ENCODE assay signal across 9 mouse cellular contexts in the genomic region with DNA sequence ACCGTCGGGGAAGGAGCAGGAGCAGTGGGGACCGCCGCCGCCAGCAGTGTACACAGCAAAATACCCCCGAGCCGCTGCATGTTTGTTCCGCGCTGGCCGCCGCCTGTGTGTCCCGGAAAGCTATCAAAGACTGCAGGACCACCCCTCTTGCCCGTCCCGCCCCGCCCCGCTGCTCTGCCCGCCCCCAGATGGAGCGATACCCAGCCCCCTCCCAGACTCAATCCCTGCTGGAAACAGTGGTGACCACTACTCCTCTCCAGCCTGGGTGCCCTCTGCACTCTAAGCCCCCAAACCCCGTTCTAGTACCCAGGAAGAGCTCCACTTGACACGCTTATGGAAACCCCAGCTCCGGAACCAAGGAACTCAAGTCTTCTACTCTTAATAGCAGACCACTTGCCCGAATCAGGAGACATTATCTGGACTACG. TPM values are rescaled to one million over a fixed set of nuclear protein-coding genes. Genes with fewer than 3 reads are reported as not detected.
DNase-seq lines count a peak whose midpoint lies in the region; ATAC-seq and TF ChIP-seq lines count a peak whose summit lies in the region.
"Had no signal": no experiment of that assay in that cellular context is flagged by ENCODE, and none has a peak within 500 bp of the region (broad histone marks: within the 10 kb centered on the region; RNA-seq: fewer than 3 reads in every experiment).

No protein-coding gene starts in this region.

- no peaks in the 10 kb centered on the region for H3K36me3 ChIP-seq in E14TG2a.4 (ENCODE audit: insufficient read depth, low read length)
- H3K36me3 ChIP-seq in forebrain, embryonic 13.5 days (ENCODE audit: poor library complexity, severe bottlenecking) = no peaks in the 10 kb centered on the region
- no peaks in the 10 kb centered on the region for H3K36me3 ChIP-seq in midbrain, embryonic 14.5 days (ENCODE audit: control insufficient read depth, insufficient read depth, low read length)
- H3K36me3 ChIP-seq in thymus, adult 2 months (ENCODE audit: control insufficient read depth, insufficient read depth, low read length) = no peaks in the 10 kb centered on the region

- peak overlapping the region; percentile 71 for H3K4me2 ChIP-seq in forebrain, embryonic 13.5 days
- H3K4me2 ChIP-seq in midbrain, embryonic 14.5 days (ENCODE audit: low read length) = peak overlapping the region; percentile 58

- 1% methylated on average over 22 of the region's 23 CpGs for WGBS in forebrain, embryonic 13.5 days
- 1% methylated on average over 23 of the region's 23 CpGs for WGBS in midbrain, embryonic 14.5 days
- WGBS in thymus, adult 2 months = 7% methylated on average over 22 of the region's 23 CpGs

- H3K9ac ChIP-seq in forebrain, embryonic 13.5 days = peak overlapping the region; percentile 66
- H3K9ac ChIP-seq in midbrain, embryonic 14.5 days (replicated peaks; ENCODE audit: low read length) = peak overlapping the region; percentile 38; the same call in 1 of the 2 replicates

- no peak for TF ChIP-seq POLR2A in thymus, adult 2 months (IDR thresholded peaks at IDR 0.05; ENCODE audit: control insufficient read depth, extremely low read depth, insufficient read depth, low read length, poor library complexity)

- H3K27ac ChIP-seq in forebrain, embryonic 13.5 days = no peak overlapping the region
- no peak overlapping the region for H3K27ac ChIP-seq in midbrain, embryonic 14.5 days (replicated peaks; ENCODE audit: low read depth, low read length)
- H3K27ac ChIP-seq in thymus, adult 2 months (ENCODE audit: control insufficient read depth, insufficient read depth, low read length) = no peak overlapping the region

- H3K27me3 ChIP-seq in E14TG2a.4 (ENCODE audit: insufficient read depth, low read length) = peaks cover 50% of the 10 kb centered on the region
- peaks cover 28% of the 10 kb centered on the region for H3K27me3 ChIP-seq in forebrain, embryonic 13.5 days
- H3K27me3 ChIP-seq in midbrain, embryonic 14.5 days (ENCODE audit: control insufficient read depth, insufficient read depth, low read length) = no peaks in the 10 kb centered on the region; the same call in 1 of the 2 replicates
- peaks cover 11% of the 10 kb centered on the region for H3K27me3 ChIP-seq in thymus, adult 2 months (ENCODE audit: control insufficient read depth, insufficient read depth, low read length)

- H3K4me1 ChIP-seq in E14TG2a.4 (replicated peaks; ENCODE audit: low read depth, low read length) = peaks cover 24% of the 10 kb centered on the region
- peaks cover 31% of the 10 kb centered on the region for H3K4me1 ChIP-seq in forebrain, embryonic 13.5 days
- peaks cover 5% of the 10 kb centered on the region; the same call in 1 of the 2 replicates for H3K4me1 ChIP-seq in midbrain, embryonic 14.5 days (ENCODE audit: control insufficient read depth, insufficient read depth, low read length)
- no peaks in the 10 kb centered on the region for H3K4me1 ChIP-seq in thymus, adult 2 months (replicated peaks; ENCODE audit: control insufficient read depth, insufficient read depth, low read length)

- peak; percentile 40 for DNase-seq in adrenal gland, postnatal 10 days
- no peak for DNase-seq in adrenal gland, postnatal 4 days (ENCODE audit: low spot score in 2 of 2)
- peak; percentile 30 to 43 for DNase-seq in kidney, postnatal 25 days
- peak; percentile 66 for DNase-seq in midbrain, embryonic 14.5 days
- DNase-seq in cerebellum, adult 18-20 months = no peak
- no peak for DNase-seq in thymus, adult 2 months

- H3K9me3 ChIP-seq in E14TG2a.4 (ENCODE audit: low read length) = no peaks in the 10 kb centered on the region
- no peaks in the 10 kb centered on the region for H3K9me3 ChIP-seq in forebrain, embryonic 13.5 days (replicated peaks)
- H3K9me3 ChIP-seq in midbrain, embryonic 14.5 days (ENCODE audit: control insufficient read depth, low read length) = no peaks in the 10 kb centered on the region

- TF ChIP-seq CTCF in E14TG2a.4 (conservative IDR thresholded peaks at IDR 0.05; ENCODE audit: low read length) = no peak
- TF ChIP-seq CTCF in thymus, adult 2 months (IDR thresholded peaks at IDR 0.05; ENCODE audit: borderline replicate concordance, control insufficient read depth, extremely low read depth, insufficient read depth, low read length, poor library complexity) = no peak

- peak; percentile 71 for ATAC-seq in forebrain, embryonic 13.5 days
- ATAC-seq in midbrain, embryonic 14.5 days (ENCODE audit: low FRiP score, low TSS enrichment) = peak; percentile 31; the same call in 1 of the 2 replicates

- peak overlapping the region; percentile 74 for H3K4me3 ChIP-seq in E14TG2a.4 (replicated peaks; ENCODE audit: low read length)
- H3K4me3 ChIP-seq in forebrain, embryonic 13.5 days = peak overlapping the region; percentile 49
- H3K4me3 ChIP-seq in midbrain, embryonic 14.5 days (replicated peaks; ENCODE audit: low read depth, low read length) = peak overlapping the region; percentile 38
- H3K4me3 ChIP-seq in thymus, adult 2 months (ENCODE audit: control insufficient read depth, insufficient read depth, low read length) = no peak overlapping the region
- H3K4me3 ChIP-seq: erythroblast, embryonic 14.5 days had no signal

RNA-seq across cellular contexts. Expression of a gene that starts 0.5 kb away (rescaled TPM):
- total RNA-seq in adrenal gland, postnatal 10 days (2021) = 10 to 100 TPM; 12.3 to 14.7 TPM
- 10 to 100 TPM; 17.3 to 17.7 TPM for total RNA-seq in adrenal gland, postnatal 4 days (2021)
- 16.0 and 27.5 TPM in 2 replicates for polyA plus RNA-seq in forebrain, embryonic 13.5 days (2015; fragmentation: Nextera tagmentation; extraction: Ambion mirVana)
- 17.5 and 18.5 TPM in 2 replicates for polyA plus RNA-seq in midbrain, embryonic 14.5 days (2014; fragmentation: Nextera tagmentation; extraction: Ambion mirVana)
- 1.9 and 5.9 TPM in 2 replicates for polyA plus RNA-seq in thymus, adult 2 months (2012; rRNA removed)
- polyA plus RNA-seq: erythroblast, embryonic 14.5 days had no signal

Comparison
In these comparisons a context has a peak if more than half of its experiments do, and no peak if none do; other contexts are left out.
1. DNase-seq: peak in adrenal gland, postnatal 10 days (single experiment), kidney, postnatal 25 days (2 of 2) and midbrain, embryonic 14.5 days (single experiment); none in adrenal gland, postnatal 4 days (0 of 2), cerebellum, adult 18-20 months (0 of 2) and thymus, adult 2 months (single experiment).